Mouse (Mus musculus) C2C12 (cell line): ENCODE measurements around the gene Actr5. TPM values are rescaled to one million over a fixed set of nuclear protein-coding genes. Genes with fewer than 3 reads are reported as not detected.

ENCODE experiments used
- H3K27me3 ChIP-seq: one replicate; pipeline ENCODE4 v1.6.1; 2011; ENCODE audit not compliant: control insufficient read depth, insufficient read depth, insufficient read length
- H3K36me3 ChIP-seq: one replicate; pipeline ENCODE4 v1.6.1; 2011; ENCODE audit not compliant: control insufficient read depth, insufficient read depth
- H3K4me3 ChIP-seq: one replicate; pipeline ENCODE4 v1.5.1; 2011; ENCODE audit warnings: mild to moderate bottlenecking, control low read depth; ENCODE audit not compliant: poor library complexity, insufficient read depth, severe bottlenecking
- H3K79me2 ChIP-seq: one replicate; pipeline ENCODE4 v1.6.1; 2011; ENCODE audit not compliant: control insufficient read depth, insufficient read depth
- H3K79me3 ChIP-seq: one replicate; pipeline ENCODE4 v1.6.1; 2011; ENCODE audit warnings: low read depth, control low read depth
- H3ac ChIP-seq: one replicate; pipeline ENCODE3; 2011; ENCODE audit warnings: low read depth; ENCODE audit not compliant: control insufficient read depth, insufficient read length
- CEBPB ChIP-seq: IDR thresholded peaks from one replicate; pipeline ENCODE4 v1.6.1; 2011; ENCODE audit warnings: low read depth, mild to moderate bottlenecking, control low read depth, moderate library complexity
- CTCF ChIP-seq: IDR thresholded peaks from one replicate; pipeline ENCODE4 v1.5.1; 2011; ENCODE audit not compliant: control insufficient read depth, insufficient read depth, insufficient read length
- FOSL1 ChIP-seq: IDR thresholded peaks from one replicate; pipeline ENCODE4 v1.8.0; 2011; ENCODE audit warnings: mild to moderate bottlenecking, low read length; ENCODE audit not compliant: poor library complexity, insufficient read depth, severe bottlenecking
- MAX ChIP-seq: IDR thresholded peaks from one replicate; pipeline ENCODE4 v1.6.1; 2011; ENCODE audit warnings: mild to moderate bottlenecking, control low read depth
- MYOD1 ChIP-seq: IDR thresholded peaks from one replicate; pipeline ENCODE4 v1.6.1; 2011; ENCODE audit warnings: low read depth; ENCODE audit not compliant: control insufficient read depth, insufficient read length
- MYOG ChIP-seq: IDR thresholded peaks from one replicate; pipeline ENCODE4 v1.6.1; 2011; ENCODE audit not compliant: control insufficient read depth, insufficient read length; ENCODE audit errors: extremely low read depth
- USF1 ChIP-seq: IDR thresholded peaks from one replicate; pipeline ENCODE4 v1.6.1; 2011; ENCODE audit warnings: low read depth, mild to moderate bottlenecking, control low read depth, moderate library complexity
- long read RNA-seq, 2 experiments: library from polyadenylated mRNA; unstranded; transcript quantifications; one replicate each; pipeline ENCODE4 v2.0.0; 2019 to 2020
- polyA plus RNA-seq: library from polyadenylated mRNA; unstranded; fragments of >200 nt; fragmentation: generic; extraction: Trizol; gene quantifications from one replicate; pipeline ENCODE4 v1.2.1, GENCODE M21; 2012; ENCODE audit warnings: missing spikeins

The Actr5 gene
- polyA plus RNA-seq: 8.7 TPM
- long read RNA-seq, experiment 1, transcript Actr5-201 (9 exons, 2,402 nt): major isoform, 5 of 8 reads
- long read RNA-seq, experiment 1, partial matches to known transcripts: 1 of 8 reads
- long read RNA-seq, experiment 1, other reads (novel, unspliced or antisense): 2 of 8 reads
- long read RNA-seq, experiment 2, partial matches to known transcripts: 0 of 2 reads
- long read RNA-seq, experiment 2, other reads (novel, unspliced or antisense): 0 of 2 reads

DNA sequence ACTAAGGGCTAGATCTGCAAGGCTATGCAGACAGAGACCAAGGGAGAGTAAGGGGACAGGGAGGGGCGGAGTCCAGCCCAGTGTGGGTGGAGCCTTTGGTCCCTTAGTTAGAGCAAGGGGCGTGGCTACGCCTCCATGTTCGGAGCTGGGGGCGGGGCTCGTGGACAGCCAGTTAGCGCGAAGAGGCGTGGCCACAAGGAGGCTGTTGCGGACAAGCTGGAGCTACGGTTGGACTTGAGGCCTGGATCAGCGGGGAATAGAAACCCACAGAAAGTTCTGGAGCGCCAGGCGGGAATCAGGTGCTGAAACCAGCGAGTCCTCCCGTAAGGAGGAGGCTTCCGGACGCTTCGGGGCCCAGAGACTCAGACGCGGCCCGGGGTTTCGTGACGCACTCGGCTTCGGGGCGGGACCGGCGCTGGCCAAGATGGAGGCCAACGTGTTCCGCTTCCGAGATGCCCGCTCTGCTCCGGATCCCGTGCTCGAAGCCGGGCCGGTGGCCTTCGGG lies at the start of gene Actr5:
Gene Actr5, plus strand, starts transcription at position 171 of the 505 bp plus-strand sequence.
- Histone ChIP-seq H3K27me3 (peaks cover 14% of the 10 kb centered on the region), H3K36me3 (peaks cover 29% of the 10 kb centered on the region), H3K4me3 (peak within 1 kb of the TSS; percentile 71), H3K79me2 (peaks cover 18% of the 10 kb centered on the region), H3K79me3 (peaks cover 10% of the 10 kb centered on the region), H3ac (peak within 1 kb of the TSS; percentile 85)
- TF ChIP-seq FOSL1 (no peak), MYOD1 (no peak), CTCF (no peak), MYOG (no peak), USF1 (no peak), CEBPB (no peak), MAX (no peak)

DNA sequence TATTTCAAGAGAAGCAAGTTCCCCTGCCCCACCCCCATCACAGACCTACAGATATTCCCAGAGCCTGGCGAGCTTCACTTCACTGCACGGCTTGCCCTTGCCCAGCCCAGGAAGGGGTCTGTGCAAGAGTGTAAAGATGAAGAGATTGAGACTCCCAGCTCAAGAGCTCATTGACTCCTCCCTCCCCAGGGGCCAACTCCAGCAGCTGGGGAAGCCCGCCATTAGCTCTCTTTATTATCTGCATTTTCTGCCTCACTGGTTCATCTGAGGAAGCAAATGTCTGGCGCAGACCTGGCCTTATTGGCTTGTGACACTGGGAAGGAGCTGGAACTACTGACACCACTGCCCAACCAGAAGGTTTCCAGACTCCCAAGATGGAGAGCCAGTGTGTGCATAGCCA lies 44.7 kb upstream of the Actr5 start:
- H3K79me3 ChIP-seq: no peaks in the 10 kb centered on the region
- H3ac ChIP-seq: no peak overlapping the region
- no peaks in the 10 kb centered on the region for H3K79me2 ChIP-seq
- H3K4me3 ChIP-seq: no peak overlapping the region
- H3K36me3 ChIP-seq: no peaks in the 10 kb centered on the region
- no peak for TF ChIP-seq FOSL1
- TF ChIP-seq MAX: no peak
- no peak for TF ChIP-seq MYOD1
- TF ChIP-seq USF1: no peak
- no peak for TF ChIP-seq MYOG
- no peak for TF ChIP-seq CEBPB
- no peak for TF ChIP-seq CTCF
- H3K27me3 ChIP-seq: peaks cover 3% of the 10 kb centered on the region

DNA sequence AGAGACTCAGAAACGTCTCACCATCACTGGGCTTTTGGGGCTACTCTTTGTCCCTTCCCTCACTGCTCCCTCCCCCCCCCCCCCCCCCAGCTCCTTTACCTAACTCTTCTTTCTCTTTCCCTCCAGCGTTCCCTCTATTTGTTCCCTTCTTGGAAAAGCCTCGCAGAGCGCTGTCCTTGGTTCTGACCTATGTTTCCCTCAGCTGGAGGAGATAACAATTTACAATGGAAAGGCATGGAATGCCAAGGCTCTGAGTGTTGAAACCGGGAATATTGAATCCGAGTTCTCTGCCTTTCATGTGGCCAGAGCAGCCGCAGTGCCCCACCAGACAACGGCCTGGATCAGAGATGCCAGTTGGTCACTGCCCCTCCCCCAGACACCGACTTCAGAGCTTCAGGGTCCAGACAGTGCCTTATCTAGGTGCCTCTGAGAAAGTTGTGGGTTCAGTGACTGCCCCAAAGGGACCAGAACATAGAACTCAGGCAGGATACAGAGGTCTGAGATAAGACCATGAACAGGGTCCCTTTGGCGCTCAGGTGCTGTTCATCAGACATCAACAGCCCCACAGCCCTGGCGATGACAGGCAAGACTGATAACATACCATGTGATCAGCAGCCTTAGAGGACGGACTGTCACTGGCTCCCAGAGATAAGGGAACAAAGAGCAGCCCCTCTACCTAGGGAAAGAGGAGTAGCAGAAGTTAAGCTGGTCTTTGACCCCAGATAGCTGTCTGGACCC lies 39.9 kb upstream of the Actr5 start:
- Histone ChIP-seq H3K27me3 (peaks cover 4% of the 10 kb centered on the region), H3K36me3 (no peaks in the 10 kb centered on the region), H3K79me2 (no peaks in the 10 kb centered on the region), H3ac (no peak overlapping the region), H3K4me3 (no peak overlapping the region), H3K79me3 (no peaks in the 10 kb centered on the region)
- TF ChIP-seq MAX: no peak
- TF ChIP-seq CTCF: no peak
- no peak for TF ChIP-seq MYOG

DNA sequence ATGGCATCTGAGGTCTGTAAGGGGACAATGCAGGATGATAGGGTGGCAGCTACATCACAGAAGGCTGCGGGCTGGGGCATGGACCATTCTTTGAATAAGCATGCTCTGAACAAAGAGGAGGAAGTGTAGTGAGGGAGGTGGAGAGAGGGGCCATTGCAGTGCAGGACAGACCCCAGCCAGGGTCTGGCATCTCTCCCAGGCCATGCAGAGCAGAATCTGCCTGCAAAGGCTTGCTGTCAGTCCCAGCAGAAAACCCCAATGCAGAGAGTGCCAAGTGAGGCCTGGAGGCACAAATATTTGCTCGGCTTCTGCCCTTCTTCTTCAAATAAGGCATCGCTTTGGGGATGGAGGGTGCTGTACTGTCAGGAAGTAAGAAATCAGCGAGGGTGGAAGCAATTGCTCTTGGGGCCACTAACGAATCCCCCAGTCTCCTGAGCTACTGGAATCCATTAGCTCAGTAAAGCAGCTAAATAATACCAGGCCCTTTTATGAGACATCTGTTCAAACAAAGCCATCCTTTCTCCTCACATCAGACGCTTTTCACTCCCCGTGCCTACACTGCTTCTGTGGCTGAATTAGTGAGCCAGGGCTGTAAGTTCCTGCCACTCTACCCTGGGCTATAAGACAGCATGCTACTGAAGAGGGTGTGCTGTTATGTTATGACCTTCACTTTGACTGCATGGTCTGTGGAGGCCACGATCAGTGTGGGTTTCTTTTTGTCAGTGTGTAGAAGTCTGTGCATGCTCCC lies 36.0 kb upstream of the Actr5 start:
- H3K79me3 ChIP-seq: no peaks in the 10 kb centered on the region
- H3ac ChIP-seq: no peak overlapping the region
- H3K27me3 ChIP-seq: peaks cover 6% of the 10 kb centered on the region
- TF ChIP-seq MYOG (no peak), MAX (no peak), FOSL1 (no peak), MYOD1 (no peak), USF1 (no peak), CTCF (no peak), CEBPB (no peak)
- no peaks in the 10 kb centered on the region for H3K79me2 ChIP-seq
- no peaks in the 10 kb centered on the region for H3K36me3 ChIP-seq
- H3K4me3 ChIP-seq: no peak overlapping the region

DNA sequence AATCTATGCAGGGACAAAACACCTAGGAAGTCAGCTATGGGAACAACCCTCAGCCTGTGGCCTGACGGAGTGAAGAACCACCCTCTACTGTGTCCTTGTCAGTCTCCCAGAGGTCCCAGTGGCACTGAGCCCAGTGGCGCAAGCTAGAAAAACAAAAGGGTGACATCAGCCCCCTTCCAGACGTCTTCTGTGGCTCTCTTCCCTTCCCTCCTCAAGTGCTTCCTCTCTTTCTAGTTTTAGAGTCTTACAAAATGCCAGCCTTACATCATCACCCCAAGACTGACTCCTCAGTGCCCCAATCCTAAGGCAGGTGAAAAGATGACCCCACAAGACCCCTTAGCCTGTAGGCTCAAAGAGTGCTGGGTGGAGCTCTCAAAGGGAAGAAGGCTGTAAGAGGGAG lies 34.2 kb upstream of the Actr5 start:
- TF ChIP-seq MYOD1: no peak
- TF ChIP-seq MYOG: no peak
- no peak for TF ChIP-seq CTCF
- no peak for TF ChIP-seq CEBPB
- TF ChIP-seq MAX: no peak
- TF ChIP-seq FOSL1: no peak
- no peak for TF ChIP-seq USF1
- H3K36me3 ChIP-seq: no peaks in the 10 kb centered on the region
- no peaks in the 10 kb centered on the region for H3K79me3 ChIP-seq
- H3K79me2 ChIP-seq: no peaks in the 10 kb centered on the region
- H3ac ChIP-seq: no peak overlapping the region
- peaks cover 6% of the 10 kb centered on the region for H3K27me3 ChIP-seq
- no peak overlapping the region for H3K4me3 ChIP-seq

DNA sequence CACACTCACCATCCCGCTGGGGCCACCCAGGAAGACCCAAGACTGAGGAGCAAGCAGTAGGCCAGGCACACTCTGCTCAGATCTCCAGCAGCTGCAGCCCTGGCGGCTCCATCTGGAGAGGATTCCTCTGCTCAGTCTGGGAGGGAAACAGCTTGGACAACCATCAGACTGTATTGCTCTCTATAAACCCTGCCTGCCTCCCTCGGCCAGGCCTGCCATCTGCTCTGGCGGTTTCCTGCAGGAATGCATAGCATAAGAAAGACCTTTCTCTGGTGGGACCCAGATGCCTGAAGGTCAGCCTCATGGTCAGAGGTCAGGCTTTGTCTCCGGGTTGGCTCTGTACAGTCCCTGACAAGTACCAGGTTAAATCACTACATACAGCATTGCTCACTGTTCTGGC lies 33.4 kb upstream of the Actr5 start:
- Histone ChIP-seq H3K27me3 (peaks cover 6% of the 10 kb centered on the region), H3K79me3 (no peaks in the 10 kb centered on the region), H3K79me2 (no peaks in the 10 kb centered on the region), H3K4me3 (no peak overlapping the region), H3K36me3 (no peaks in the 10 kb centered on the region), H3ac (no peak overlapping the region)
- TF ChIP-seq USF1 (no peak), CTCF (no peak), MAX (no peak), MYOD1 (no peak), MYOG (no peak), FOSL1 (no peak), CEBPB (no peak)
